Mouse (Mus musculus) CH12F3 (cell line): ENCODE results near the gene Six3.

Experiments
- in situ Hi-C: fragments of 300-500 bp; cut with MboI; formaldehyde crosslinking; loops from 2 replicates; pipeline ENCODE4 v1.14.3; 2020; ENCODE audit warnings: low sequenced_read_pairs

Six3 gene

DNA sequence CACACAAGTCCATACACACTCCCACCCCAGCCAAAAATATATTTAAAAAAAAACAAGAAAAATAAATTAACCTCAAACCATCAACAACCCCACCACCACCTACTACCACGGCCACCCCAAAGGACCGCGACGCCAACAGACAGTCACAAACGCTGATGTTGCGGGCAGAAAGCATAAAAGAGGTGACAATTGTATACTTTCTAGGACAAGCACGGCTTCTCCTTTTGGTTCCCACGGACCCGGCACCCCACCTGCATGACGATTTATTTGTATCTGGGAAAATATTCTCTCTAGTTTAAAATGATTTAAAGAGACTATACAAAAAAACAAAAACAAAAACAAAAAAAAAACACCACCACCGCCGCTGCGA is 10.6 kb downstream of the Six3 start:
- in situ Hi-C loops, result no loop called here

DNA sequence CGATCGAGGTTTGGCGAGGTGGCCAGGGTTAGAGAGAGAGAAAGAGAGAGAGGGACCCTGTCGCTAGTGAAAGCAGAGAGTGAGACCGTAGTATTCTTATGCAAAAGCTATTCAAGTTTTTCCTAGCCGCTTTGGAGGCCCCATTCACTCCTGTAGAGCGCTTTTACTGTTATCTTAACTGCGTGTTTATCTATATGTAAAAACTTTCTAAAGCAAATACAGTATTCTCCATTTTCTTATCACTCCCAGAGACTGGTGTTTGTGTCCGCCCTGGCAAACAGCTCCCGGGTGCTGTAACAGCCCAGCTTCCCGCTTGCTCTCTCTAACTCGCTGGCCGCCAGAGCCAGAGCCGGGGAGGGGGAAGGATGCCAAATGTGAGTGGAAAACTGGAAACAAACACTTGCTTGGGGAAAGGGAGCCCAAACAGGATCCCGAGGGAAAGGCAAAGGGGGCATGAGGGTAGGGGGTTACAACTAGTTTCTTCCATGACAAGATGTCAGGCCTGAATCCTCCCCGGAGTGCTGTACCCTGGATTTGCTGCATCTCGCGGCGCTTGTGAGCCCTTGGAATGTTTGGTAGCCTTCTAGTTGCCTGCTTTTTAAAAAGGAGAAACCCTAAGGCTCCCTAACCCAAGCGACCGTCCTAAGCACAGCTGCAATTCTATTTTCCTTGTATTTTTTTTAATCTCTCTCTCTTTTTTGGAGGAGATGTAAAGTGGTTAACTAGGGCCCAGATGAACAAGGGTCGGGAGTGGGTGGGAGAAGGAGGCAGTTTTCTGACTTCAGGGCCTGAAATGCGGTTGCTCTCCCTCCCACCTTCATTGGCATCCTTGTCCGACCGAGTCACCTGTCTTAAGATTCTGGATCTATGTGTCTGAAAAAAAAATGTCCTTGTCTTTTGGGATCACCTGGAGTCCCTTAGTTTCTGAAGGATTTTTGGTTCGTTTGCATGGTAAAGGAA is 11.9 kb downstream of the Six3 start:
- in situ Hi-C loops, result loop anchor here (25.0 kb wide), 2 partner anchors 438 to 788 kb away; no protein-coding TSS in a partner anchor

DNA sequence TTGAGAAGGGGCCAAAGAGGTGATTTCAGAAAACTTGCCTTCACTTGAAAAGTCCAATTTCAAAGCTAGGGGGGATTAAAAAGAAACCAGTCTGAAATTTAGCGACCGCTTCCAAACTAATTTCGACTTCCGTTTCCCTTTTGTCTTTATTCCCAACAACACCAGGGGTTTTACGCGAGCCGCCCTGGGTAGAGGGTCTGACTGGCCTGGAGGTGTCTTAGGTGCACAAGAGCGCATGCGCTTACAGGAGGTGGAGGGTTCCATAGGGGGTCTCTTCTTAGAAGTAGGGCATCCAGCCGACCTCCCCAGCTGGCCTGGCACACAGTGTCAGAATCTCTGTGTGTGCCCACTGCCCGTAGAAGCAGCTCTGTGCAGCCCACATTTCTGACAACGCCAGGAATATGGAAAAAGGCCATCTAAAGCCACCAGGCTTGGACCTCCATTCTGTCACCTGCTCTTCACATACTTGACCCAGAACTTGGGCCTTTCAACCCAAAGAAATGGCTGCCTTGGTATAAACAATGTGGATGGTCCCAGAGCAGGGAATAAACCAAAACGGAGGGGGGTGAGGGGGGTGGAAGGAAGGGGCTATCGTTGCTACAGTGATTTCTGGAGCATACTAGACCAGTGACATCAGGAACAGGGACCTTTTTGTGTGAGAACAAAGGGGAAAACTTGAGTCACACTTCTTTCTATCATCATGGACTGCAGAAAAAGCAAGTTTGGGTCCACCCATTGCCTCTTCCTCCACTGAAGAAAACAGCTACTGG is 12.9 kb downstream of the Six3 start:
- in situ Hi-C loops, result loop anchor here (25.0 kb wide), 2 partner anchors 439 to 789 kb away; no protein-coding TSS in a partner anchor

DNA sequence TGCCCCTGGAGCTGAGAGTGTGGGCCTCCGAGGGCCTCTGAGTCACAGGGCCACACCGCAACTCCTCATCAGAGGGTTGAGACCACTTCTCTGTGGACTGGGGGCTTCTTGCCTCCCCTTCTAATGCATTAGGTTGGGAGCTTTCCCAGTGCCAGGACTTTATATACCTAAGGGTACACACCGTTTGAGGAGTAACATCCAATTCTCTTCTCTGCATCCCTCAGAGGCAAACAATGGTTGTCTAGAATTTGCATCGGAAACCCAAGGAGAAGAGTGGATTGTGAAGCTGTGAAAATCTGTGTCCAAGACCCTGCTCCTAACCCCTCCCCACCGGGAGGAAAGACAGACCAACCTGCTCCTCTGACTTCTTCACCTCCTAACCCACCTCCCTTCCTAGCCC is 14.3 kb downstream of the Six3 start:
- in situ Hi-C loops, result loop anchor here (25.0 kb wide), 2 partner anchors 440 to 790 kb away; no protein-coding TSS in a partner anchor

DNA sequence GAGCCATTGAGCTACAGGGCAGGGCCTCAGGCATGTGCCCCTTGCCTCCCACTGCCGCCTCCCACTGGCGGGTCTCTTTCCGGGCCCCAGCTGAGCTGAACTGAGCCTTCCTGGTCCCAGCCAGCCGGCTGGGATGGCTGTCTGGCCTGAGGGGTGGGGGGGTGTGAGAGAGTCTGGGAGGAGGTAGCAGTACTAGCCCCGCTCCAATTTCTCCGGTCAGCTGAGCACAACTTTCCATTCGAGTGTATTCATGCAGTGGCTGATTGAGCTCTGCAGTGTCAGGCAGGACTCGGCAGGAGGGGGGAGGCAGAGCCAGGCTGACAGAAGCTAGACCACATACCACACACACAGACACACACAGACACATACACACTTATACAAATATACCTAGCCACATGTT is 15.4 kb downstream of the Six3 start:
- in situ Hi-C loops, result loop anchor here (25.0 kb wide), 2 partner anchors 442 to 792 kb away; no protein-coding TSS in a partner anchor

DNA sequence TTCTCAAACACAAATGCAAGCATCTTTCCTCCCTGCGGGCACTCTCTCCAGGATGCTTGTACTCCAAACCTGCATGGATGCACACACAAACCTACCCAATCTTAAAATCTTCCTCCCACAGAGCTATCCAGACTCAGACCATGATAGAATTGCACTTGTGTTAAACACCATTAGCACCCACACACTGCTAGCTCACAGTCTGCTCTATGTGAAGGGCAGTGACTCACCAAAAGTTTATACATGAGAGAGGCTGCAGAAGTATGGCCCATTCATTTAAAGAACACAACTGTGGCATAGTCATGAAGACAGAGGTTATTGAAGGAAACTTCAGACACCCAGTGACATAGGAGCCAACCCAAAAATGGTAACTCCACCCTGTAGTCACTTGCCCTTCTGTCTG is 16.0 kb downstream of the Six3 start:
- in situ Hi-C loops, result loop anchor here (25.0 kb wide), 2 partner anchors 442 to 792 kb away; no protein-coding TSS in a partner anchor

DNA sequence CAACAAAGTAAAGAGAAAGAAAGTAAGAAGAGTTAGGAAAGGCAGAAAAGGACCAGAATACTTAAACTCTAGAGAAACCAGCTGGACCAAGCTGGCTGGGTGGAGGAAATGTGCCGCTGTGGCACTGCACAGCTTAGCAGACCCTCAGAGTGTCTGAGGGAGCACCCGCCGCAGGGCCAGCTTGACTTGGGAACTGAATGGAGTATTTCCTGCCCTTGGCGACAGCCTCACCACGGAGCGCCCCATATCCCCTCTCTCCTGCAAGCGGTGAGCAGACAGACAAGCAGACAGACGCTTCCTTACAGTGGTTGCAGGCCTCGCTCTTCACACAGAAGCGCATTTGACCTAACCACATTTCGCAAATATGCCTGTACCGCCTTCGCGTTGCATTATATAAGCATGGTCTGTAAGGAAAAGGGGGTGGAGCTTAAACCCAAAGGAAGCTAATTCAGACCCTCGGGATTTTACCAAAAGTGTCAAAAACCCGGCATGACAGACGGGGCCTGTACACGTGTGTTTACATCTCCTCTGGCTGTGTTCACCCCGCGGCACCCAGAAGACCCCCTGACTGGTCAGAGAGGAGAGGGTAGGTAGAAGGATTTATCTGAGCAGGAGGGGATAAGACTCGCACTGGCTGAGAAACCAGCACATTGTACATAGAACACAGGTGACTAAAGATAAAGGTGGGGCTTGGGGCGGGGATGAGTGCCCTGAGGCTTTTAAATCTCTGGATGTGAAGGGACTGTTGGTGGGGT is 17.1 kb downstream of the Six3 start:
- in situ Hi-C loops, result loop anchor here (25.0 kb wide), 2 partner anchors 443 to 793 kb away; no protein-coding TSS in a partner anchor

DNA sequence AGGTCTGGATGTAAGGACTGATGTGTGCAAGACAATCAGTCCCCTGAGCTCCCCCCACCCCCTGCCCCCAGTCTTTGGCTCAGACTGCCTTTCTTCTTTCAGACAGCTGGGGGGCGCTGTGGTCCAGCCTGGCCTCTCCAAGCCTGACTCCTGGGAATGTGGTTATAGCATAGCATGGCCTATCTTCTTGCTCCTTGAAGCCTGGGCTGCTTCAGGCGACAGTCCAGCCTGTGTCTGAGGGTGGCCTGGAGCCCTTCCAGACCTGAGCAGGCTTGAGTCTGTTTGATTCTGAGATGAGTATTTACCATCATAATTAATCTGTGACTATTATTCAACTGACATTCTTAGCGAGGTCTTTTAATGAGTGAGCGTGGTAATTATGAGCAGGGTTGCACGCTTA is 17.7 kb downstream of the Six3 start:
- in situ Hi-C loops, result loop anchor here (25.0 kb wide), 2 partner anchors 444 to 794 kb away; no protein-coding TSS in a partner anchor

DNA sequence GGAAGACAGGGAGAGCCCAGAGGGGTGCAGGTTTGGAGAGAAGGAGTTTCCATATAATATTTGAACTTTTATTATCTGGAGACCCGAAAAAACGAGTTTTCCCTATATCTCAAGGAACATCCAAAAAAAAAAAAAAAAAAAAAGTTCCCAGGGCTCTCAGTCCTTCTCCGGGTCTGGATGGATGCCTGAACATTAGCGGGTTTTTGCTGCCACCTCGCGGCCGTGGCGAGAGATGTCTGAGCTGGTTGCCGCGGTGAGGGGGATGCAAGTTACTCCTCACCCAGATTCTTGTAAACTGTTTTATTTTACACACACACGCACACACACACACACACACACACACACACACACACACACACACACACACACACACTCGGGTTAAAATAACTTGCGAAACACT is 20.2 kb downstream of the Six3 start:
- in situ Hi-C loops, result loop anchor here (25.0 kb wide), 2 partner anchors 446 to 796 kb away; no protein-coding TSS in a partner anchor

DNA sequence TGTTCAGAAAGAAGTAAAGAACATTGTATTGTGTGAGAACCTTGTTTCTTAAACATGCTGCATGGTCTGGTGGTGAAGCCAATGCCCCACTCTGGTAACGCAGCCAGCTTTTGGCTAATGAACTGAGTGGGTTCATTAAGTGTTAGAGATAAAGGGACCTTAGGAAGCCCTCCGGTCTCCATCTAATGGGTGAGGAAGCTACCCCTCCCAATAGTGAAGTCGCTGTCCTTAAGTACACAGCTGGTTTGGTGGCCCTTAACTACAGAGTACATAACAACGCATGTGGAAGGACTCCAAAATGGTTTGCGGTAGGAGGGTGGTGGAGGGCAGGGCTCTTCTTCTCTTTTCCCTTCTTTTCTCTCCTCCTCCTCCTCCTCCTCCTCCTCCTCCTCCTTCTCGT is 24.5 kb downstream of the Six3 start:
- in situ Hi-C loops, result loop anchor here (25.0 kb wide), 2 partner anchors 451 to 801 kb away; no protein-coding TSS in a partner anchor

DNA sequence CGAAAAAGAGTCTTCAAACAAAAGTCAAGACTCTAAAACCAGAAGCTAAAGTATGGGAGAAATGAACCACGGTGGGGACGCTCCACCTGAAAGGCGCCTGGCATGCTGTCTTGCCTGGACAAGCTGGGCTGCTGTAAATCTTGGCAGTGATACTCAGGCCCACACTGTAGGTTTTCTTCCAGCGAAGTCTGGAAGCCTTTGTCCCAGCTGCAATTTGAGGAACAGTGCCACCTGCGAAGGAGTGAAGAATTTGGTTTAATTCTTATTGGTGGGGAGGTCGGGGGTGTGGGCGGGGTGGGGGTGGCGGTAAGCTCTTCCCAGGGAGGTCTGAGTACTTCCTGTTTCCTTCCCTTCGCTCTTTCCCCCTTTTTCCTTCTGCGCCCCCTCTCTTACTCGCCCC is 31.9 kb downstream of the Six3 start:
- in situ Hi-C loops, result loop anchor here (25.0 kb wide), 2 partner anchors 458 to 808 kb away; no protein-coding TSS in a partner anchor

DNA sequence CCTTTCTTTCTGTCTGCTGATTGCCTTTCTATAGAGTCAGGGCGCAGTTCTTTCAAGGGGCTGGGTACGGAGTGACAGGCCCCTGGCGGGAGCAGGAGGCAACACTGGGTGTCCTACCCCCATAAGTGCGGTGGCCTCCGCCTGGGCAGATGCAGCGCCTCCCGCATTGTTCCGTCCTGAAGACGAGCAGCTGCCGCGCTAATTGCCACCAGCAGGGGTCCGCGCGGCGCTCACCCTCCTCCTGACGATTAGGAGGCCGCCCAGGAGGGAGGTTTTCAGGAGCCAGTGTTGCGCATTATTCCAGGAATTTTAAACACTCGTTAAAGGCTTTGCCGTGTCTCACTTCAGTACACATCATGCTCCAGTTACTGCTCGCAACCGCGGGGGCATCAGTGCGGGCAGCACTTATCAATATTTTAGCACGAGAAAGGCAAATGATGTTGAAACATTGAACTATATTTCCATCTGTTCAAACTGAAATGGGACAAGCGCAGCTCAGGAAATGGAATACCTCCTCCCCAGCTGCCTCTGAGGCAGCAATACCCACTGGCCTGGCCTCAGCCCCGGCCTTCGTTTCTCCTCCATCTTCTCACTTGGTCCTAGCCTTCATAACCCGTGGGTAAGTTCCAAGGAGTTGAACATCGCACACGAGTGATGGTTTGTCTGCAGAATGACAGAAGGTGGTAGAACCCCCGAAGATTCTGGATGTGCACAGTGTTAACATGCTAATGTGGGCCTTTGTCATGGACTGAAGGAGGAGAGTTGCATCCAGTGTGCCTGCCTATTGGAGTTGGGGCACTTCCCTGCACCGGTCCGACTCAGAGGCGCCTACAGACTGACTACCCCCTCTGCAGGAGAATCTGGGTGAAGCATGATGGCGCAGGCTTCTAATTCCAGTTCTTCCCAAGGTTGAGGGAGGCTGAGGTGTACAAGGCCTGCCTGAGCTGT is 32.6 kb downstream of the Six3 start:
- in situ Hi-C loops, result loop anchor here (25.0 kb wide), 2 partner anchors 459 to 809 kb away; no protein-coding TSS in a partner anchor

DNA sequence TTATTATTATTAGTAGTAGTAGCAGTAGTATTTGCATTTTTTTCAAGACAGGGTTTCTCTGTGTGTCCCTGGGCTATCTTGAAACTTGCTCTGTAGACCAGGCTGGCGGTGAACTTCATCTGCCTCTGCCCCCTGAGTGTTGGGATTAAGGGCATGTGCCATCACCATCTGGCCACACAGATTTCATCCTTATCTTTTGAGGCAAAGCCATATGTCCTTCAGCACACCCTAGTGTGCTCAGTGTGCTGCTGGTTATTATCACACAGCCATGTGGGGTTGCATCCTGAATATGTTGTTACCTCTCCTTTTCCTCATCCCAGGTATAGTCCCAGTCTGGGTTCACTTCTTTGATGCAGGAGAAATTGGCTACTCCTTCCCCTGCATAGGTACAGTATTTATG is 46.6 kb downstream of the Six3 start:
- in situ Hi-C loops, result loop anchor here (25.0 kb wide), 1 partner anchor 402 kb away; no protein-coding TSS in a partner anchor

DNA sequence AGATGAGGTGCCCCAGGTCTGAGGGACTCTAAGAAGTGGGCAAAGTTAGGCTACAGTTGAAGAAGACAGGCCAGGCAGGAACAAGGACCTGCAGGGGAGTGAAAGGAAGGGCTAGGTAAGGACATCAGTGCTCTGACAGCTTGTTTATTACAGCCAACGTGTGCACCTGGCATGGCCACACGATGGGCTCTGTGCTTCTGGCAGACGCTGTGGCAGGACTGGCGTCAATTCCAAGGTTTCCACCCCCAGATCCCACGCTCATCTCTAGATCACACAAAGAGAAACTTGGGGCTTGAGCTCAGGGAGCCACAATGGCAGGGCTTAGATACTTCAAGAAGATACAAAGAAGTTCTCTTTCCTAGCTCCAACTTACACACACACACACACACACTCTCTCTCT is 48.1 kb downstream of the Six3 start:
- in situ Hi-C loops, result loop anchor here (25.0 kb wide), 1 partner anchor 401 kb away; no protein-coding TSS in a partner anchor

DNA sequence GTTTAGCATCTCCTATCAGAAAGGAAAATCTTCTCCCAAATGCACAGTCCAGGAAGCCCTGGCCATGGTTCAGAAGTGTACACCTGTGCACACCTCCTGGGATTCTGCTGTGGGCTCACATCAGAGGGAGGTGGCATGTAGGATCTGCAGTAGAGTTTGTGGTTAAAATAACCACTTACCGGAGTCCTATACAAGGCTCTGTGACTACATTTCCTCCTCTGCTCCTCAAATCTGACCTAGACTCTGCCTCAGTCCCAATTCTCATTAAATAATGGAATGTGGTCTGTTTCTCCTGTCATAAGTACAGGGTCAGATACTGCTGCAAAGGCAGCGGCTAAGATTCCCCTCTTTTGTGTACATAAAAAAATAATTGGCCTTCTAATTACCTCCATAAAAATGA is 50.8 kb downstream of the Six3 start:
- in situ Hi-C loops, result loop anchor here (25.0 kb wide), 1 partner anchor 398 kb away; no protein-coding TSS in a partner anchor

DNA sequence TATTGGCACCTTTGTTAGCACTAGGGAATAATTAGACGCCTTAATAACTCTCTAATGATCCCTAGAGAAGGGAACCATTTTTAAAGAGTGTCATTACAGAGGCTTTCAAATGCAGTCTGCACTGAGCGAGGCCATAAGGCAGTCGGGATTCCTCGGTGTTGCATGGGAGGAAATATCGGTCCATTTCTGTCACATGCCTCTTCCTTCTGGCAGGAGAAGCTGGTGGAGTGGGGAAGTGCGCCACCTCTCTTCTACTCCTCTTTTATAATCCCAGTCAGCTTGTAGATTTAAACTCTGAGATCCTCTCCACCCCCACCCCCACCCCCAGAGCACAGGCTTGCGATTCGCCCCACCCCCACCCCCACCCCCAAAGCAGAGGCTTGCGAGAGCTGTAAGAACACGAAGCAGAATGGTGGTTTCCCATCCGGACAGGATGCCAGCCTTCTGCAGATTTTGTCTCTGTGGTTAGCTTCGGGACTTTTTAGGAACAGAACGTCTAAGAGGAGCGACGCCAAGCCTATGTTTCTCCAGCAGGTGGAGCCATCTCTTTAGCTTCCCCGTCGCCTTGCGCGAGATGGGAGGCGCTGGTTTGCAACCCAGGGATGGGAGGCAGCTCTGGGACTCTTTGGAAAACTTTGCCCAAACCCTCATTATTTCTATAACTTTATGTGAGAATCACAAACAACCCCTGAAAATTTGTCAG is 51.4 kb downstream of the Six3 start:
- in situ Hi-C loops, result loop anchor here (25.0 kb wide), 1 partner anchor 398 kb away; no protein-coding TSS in a partner anchor
